In genomic region chr7:28732341-28733142, GRCm38 (mm10) we compare ENCODE assay signal across 8 mouse cellular contexts. TPM values are rescaled to one million over a fixed set of nuclear protein-coding genes. Genes with fewer than 3 reads are reported as not detected.
DNase-seq lines count a peak whose midpoint lies in the region; ATAC-seq and TF ChIP-seq lines count a peak whose summit lies in the region.

No protein-coding gene starts in this region.

- peak overlapping the region; percentile 36 for H3K9ac ChIP-seq in hindbrain, embryonic 15.5 days
- H3K9ac ChIP-seq in limb, embryonic 14.5 days (ENCODE audit: low read depth, low read length, severe bottlenecking), result peak overlapping the region; percentile 48
- H3K9ac ChIP-seq in midbrain, embryonic 14.5 days (replicated peaks; ENCODE audit: low read length), result peak overlapping the region; percentile 37; the same call in 1 of the 2 replicates

- H3K36me3 ChIP-seq in hindbrain, embryonic 15.5 days, result peaks cover 8% of the 10 kb centered on the region; the same call in 1 of the 2 replicates
- peaks cover 34% of the 10 kb centered on the region for H3K36me3 ChIP-seq in limb, embryonic 14.5 days (ENCODE audit: control insufficient read depth, insufficient read depth, low read length)
- H3K36me3 ChIP-seq in midbrain, embryonic 14.5 days (ENCODE audit: control insufficient read depth, insufficient read depth, low read length), result 0 out of 2 replicates have a peak, but pooled peaks cover 5% of the 10 kb centered on the region
- H3K36me3 ChIP-seq in splenic B cell, adult 2 months (ENCODE audit: control insufficient read depth, insufficient read depth, low read length, poor library complexity, severe bottlenecking), result no peaks in the 10 kb centered on the region; the same call in 1 of the 2 replicates

- TF ChIP-seq CTCF in layer of hippocampus, adult 2 months (conservative IDR thresholded peaks at IDR 0.05), result no peak

- peak; percentile 26 to 43 for DNase-seq in layer of hippocampus, adult 2 months (ENCODE audit: low spot score in 2 of 2)
- DNase-seq in layer of hippocampus, adult 8-10 months (ENCODE audit: low spot score in 2 of 2), result no peak
- peak; percentile 50 to 66 for DNase-seq in cerebellum, postnatal 25 days
- DNase-seq in gastrocnemius, adult 8-10 months (ENCODE audit: low spot score in 2 of 2), result peak; percentile 16 to 37
- DNase-seq in limb, embryonic 14.5 days (ENCODE audit: low spot score), result peak; percentile 69
- peak; percentile 79 for DNase-seq in midbrain, embryonic 14.5 days
- DNase-seq in splenic B cell, adult 2 months (ENCODE audit: low read depth, low spot score), result peak; percentile 78

- WGBS in hindbrain, embryonic 15.5 days, result 3% methylated on average over 58 of the region's 58 CpGs
- WGBS in limb, embryonic 14.5 days, result 6% methylated on average over 47 of the region's 58 CpGs
- 2% methylated on average over 58 of the region's 58 CpGs for WGBS in midbrain, embryonic 14.5 days

- peak overlapping the region; percentile 44 for H3K4me3 ChIP-seq in layer of hippocampus, adult 2 months
- H3K4me3 ChIP-seq in hindbrain, embryonic 15.5 days, result peak overlapping the region; percentile 45
- H3K4me3 ChIP-seq in limb, embryonic 14.5 days (replicated peaks; ENCODE audit: low read length), result peak overlapping the region; percentile 39
- H3K4me3 ChIP-seq in midbrain, embryonic 14.5 days (replicated peaks; ENCODE audit: low read depth, low read length), result peak overlapping the region; percentile 39

- peak overlapping the region; percentile 65 for H3K4me2 ChIP-seq in hindbrain, embryonic 15.5 days
- peak overlapping the region; percentile 81 for H3K4me2 ChIP-seq in limb, embryonic 14.5 days (replicated peaks; ENCODE audit: low read depth, low read length, severe bottlenecking)
- peak overlapping the region; percentile 62 for H3K4me2 ChIP-seq in midbrain, embryonic 14.5 days (ENCODE audit: low read length)

- ATAC-seq in hindbrain, embryonic 15.5 days (ENCODE audit: low FRiP score, low read depth), result peak; percentile 70
- ATAC-seq in limb, embryonic 14.5 days (ENCODE audit: low FRiP score, low read depth), result peak; percentile 81
- peak; percentile 79 for ATAC-seq in midbrain, embryonic 14.5 days (ENCODE audit: low FRiP score, low TSS enrichment)

- peaks cover 15% of the 10 kb centered on the region; the same call in 1 of the 2 replicates for H3K4me1 ChIP-seq in hindbrain, embryonic 15.5 days (replicated peaks)
- H3K4me1 ChIP-seq in limb, embryonic 14.5 days (ENCODE audit: control insufficient read depth, insufficient read depth, low read length), result peaks cover 3% of the 10 kb centered on the region; the same call in 1 of the 2 replicates
- peaks cover 6% of the 10 kb centered on the region; the same call in 1 of the 2 replicates for H3K4me1 ChIP-seq in midbrain, embryonic 14.5 days (ENCODE audit: control insufficient read depth, insufficient read depth, low read length)

- TF ChIP-seq POLR2A in limb, embryonic 14.5 days (IDR thresholded peaks at IDR 0.05; ENCODE audit: borderline replicate concordance, extremely low read depth, insufficient read depth, insufficient read length), result 0 out of 2 replicates have a peak, but pooled peaks have one; percentile 18

- H3K9me3 ChIP-seq in hindbrain, embryonic 15.5 days, result no peaks in the 10 kb centered on the region
- H3K9me3 ChIP-seq in limb, embryonic 14.5 days (ENCODE audit: control insufficient read depth, low read length), result 0 out of 2 replicates have a peak, but pooled peaks cover 6% of the 10 kb centered on the region
- H3K9me3 ChIP-seq in midbrain, embryonic 14.5 days (ENCODE audit: control insufficient read depth, low read length), result 0 out of 2 replicates have a peak, but pooled peaks cover 3% of the 10 kb centered on the region

- peaks cover 15% of the 10 kb centered on the region for H3K27me3 ChIP-seq in hindbrain, embryonic 15.5 days
- no peaks in the 10 kb centered on the region for H3K27me3 ChIP-seq in limb, embryonic 14.5 days (ENCODE audit: control insufficient read depth, insufficient read depth, low read length)
- 0 out of 2 replicates have a peak, but pooled peaks cover 6% of the 10 kb centered on the region for H3K27me3 ChIP-seq in midbrain, embryonic 14.5 days (ENCODE audit: control insufficient read depth, insufficient read depth, low read length)
- no peaks in the 10 kb centered on the region for H3K27me3 ChIP-seq in splenic B cell, adult 2 months (ENCODE audit: control insufficient read depth, insufficient read depth, low read length, poor library complexity, severe bottlenecking)

- no peak overlapping the region for H3K27ac ChIP-seq in layer of hippocampus, adult 2 months
- no peak overlapping the region for H3K27ac ChIP-seq in hindbrain, embryonic 15.5 days (replicated peaks)
- H3K27ac ChIP-seq in limb, embryonic 14.5 days (replicated peaks; ENCODE audit: low read depth, low read length), result no peak overlapping the region
- no peak overlapping the region for H3K27ac ChIP-seq in midbrain, embryonic 14.5 days (replicated peaks; ENCODE audit: low read depth, low read length)

RNA-seq across cellular contexts. Expression of gene Mrps12, which starts 9.1 kb away (rescaled TPM):
- 10 to 100 TPM; 57.5 to 57.9 TPM for total RNA-seq in layer of hippocampus, adult 2 months (2021)
- 10 to 100 TPM; 51.7 to 65.6 (median 53.9) TPM for total RNA-seq in layer of hippocampus, adult 8-10 months (2022)
- 10 to 100 TPM; 36.1 to 42.4 (median 40.5) TPM for total RNA-seq in gastrocnemius, adult 8-10 months (2022)
- polyA plus RNA-seq in hindbrain, embryonic 15.5 days (2015; fragmentation: Nextera tagmentation; extraction: Ambion mirVana), result 113 TPM in 2 replicates
- polyA plus RNA-seq in limb, embryonic 14.5 days (2012; rRNA removed), result 82.6 and 92.6 TPM in 2 replicates
- polyA plus RNA-seq in limb, embryonic 14.5 days (2014; fragmentation: Nextera tagmentation; extraction: Ambion mirVana), result 134 and 135 TPM in 2 replicates
- 108 and 128 TPM in 2 replicates for polyA plus RNA-seq in midbrain, embryonic 14.5 days (2014; fragmentation: Nextera tagmentation; extraction: Ambion mirVana)

RNA-seq across cellular contexts. Expression of gene Sars2, which starts 9.2 kb away (rescaled TPM):
- 10 to 100 TPM; 13.9 to 14.3 TPM for total RNA-seq in layer of hippocampus, adult 2 months (2021)
- 10 to 100 TPM; 11.2 to 13.9 (median 12.0) TPM for total RNA-seq in layer of hippocampus, adult 8-10 months (2022)
- 10 to 100 TPM; 12.3 to 13.5 (median 12.6) TPM for total RNA-seq in gastrocnemius, adult 8-10 months (2022)
- 19.5 TPM in 2 replicates for polyA plus RNA-seq in hindbrain, embryonic 15.5 days (2015; fragmentation: Nextera tagmentation; extraction: Ambion mirVana)
- polyA plus RNA-seq in limb, embryonic 14.5 days (2012; rRNA removed), result 32.6 and 38.1 TPM in 2 replicates
- 22.0 and 22.3 TPM in 2 replicates for polyA plus RNA-seq in limb, embryonic 14.5 days (2014; fragmentation: Nextera tagmentation; extraction: Ambion mirVana)
- 16.8 TPM in 2 replicates for polyA plus RNA-seq in midbrain, embryonic 14.5 days (2014; fragmentation: Nextera tagmentation; extraction: Ambion mirVana)

RNA-seq across cellular contexts. Expression of gene Fbxo17, which starts 15.9 kb away (rescaled TPM):
- total RNA-seq in layer of hippocampus, adult 2 months (2021), result 1 to 10 TPM in 1 of 2 experiments, under 1 TPM in 1; 0.98 to 1.4 TPM
- total RNA-seq in layer of hippocampus, adult 8-10 months (2022), result 1 to 10 TPM in 3 of 4 experiments, under 1 TPM in 1; 0.74 to 2.0 (median 1.8) TPM
- total RNA-seq in gastrocnemius, adult 8-10 months (2022), result 1 to 10 TPM; 4.0 to 7.0 (median 5.6) TPM
- polyA plus RNA-seq in hindbrain, embryonic 15.5 days (2015; fragmentation: Nextera tagmentation; extraction: Ambion mirVana), result 4.1 and 5.2 TPM in 2 replicates
- 34.8 and 43.3 TPM in 2 replicates for polyA plus RNA-seq in limb, embryonic 14.5 days (2012; rRNA removed)
- polyA plus RNA-seq in limb, embryonic 14.5 days (2014; fragmentation: Nextera tagmentation; extraction: Ambion mirVana), result 25.6 and 29.0 TPM in 2 replicates
- polyA plus RNA-seq in midbrain, embryonic 14.5 days (2014; fragmentation: Nextera tagmentation; extraction: Ambion mirVana), result 1.6 and 2.9 TPM in 2 replicates

RNA-seq across cellular contexts. Expression of gene Ccer2, which starts 23.4 kb away (rescaled TPM):
- under 1 TPM; 0.34 to 0.36 TPM for total RNA-seq in layer of hippocampus, adult 2 months (2021)
- total RNA-seq in layer of hippocampus, adult 8-10 months (2022), result 1 to 10 TPM in 2 of 4 experiments, under 1 TPM in 2; 0.32 to 1.4 (median 0.87) TPM
- total RNA-seq in gastrocnemius, adult 8-10 months (2022), result not detected
- 0.54 and 0.71 TPM in 2 replicates for polyA plus RNA-seq in hindbrain, embryonic 15.5 days (2015; fragmentation: Nextera tagmentation; extraction: Ambion mirVana)
- 0.06 and 0.24 TPM in 2 replicates for polyA plus RNA-seq in limb, embryonic 14.5 days (2012; rRNA removed)
- polyA plus RNA-seq in limb, embryonic 14.5 days (2014; fragmentation: Nextera tagmentation; extraction: Ambion mirVana), result 0.54 TPM in 1 of 2 replicates, not detected in the other
- polyA plus RNA-seq in midbrain, embryonic 14.5 days (2014; fragmentation: Nextera tagmentation; extraction: Ambion mirVana), result 0.22 TPM in 1 of 2 replicates, not detected in the other

RNA-seq across cellular contexts. Expression of gene Sirt2, which starts 34.0 kb away (rescaled TPM):
- total RNA-seq in layer of hippocampus, adult 2 months (2021), result 100 to 1,000 TPM; 128 to 139 TPM
- total RNA-seq in layer of hippocampus, adult 8-10 months (2022), result 100 to 1,000 TPM; 129 to 157 (median 142) TPM
- 100 to 1,000 TPM in 1 of 4 experiments, 10 to 100 TPM in 3; 94.9 to 105 (median 96.4) TPM for total RNA-seq in gastrocnemius, adult 8-10 months (2022)
- polyA plus RNA-seq in hindbrain, embryonic 15.5 days (2015; fragmentation: Nextera tagmentation; extraction: Ambion mirVana), result 112 and 125 TPM in 2 replicates
- 107 and 113 TPM in 2 replicates for polyA plus RNA-seq in limb, embryonic 14.5 days (2012; rRNA removed)
- polyA plus RNA-seq in limb, embryonic 14.5 days (2014; fragmentation: Nextera tagmentation; extraction: Ambion mirVana), result 73.7 and 89.3 TPM in 2 replicates
- 104 and 110 TPM in 2 replicates for polyA plus RNA-seq in midbrain, embryonic 14.5 days (2014; fragmentation: Nextera tagmentation; extraction: Ambion mirVana)

Comparison
In these comparisons a context has a peak if more than half of its experiments do, and no peak if none do; other contexts are left out.
1. DNase-seq: peak in layer of hippocampus, adult 2 months (2 of 2), cerebellum, postnatal 25 days (2 of 2), gastrocnemius, adult 8-10 months (2 of 2), limb, embryonic 14.5 days (single experiment), midbrain, embryonic 14.5 days (single experiment) and splenic B cell, adult 2 months (single experiment); none in layer of hippocampus, adult 8-10 months (0 of 2).
2. Peak in every context shown above with its lines, with median percentiles within 50 percentile points of each other: H3K4me3 ChIP-seq, ATAC-seq, H3K4me2 ChIP-seq and H3K9ac ChIP-seq.